Mouse (Mus musculus) layer of hippocampus, adult 2 months (tissue): Measurements from ENCODE around the gene Gm49388. TPM values are rescaled to one million over a fixed set of nuclear protein-coding genes. Genes with fewer than 3 reads are reported as not detected.
A peak's percentile ranks its signal among the peaks of the same experiment; 100 is the strongest.

Experiments
- DNase-seq, 2 experiments: peaks; one replicate each; pipeline ENCODE4 v3.0.0; 2022; ENCODE audit warnings: low spot score in 2 of 2
- H3K27ac ChIP-seq: fragments of 200-600 bp; 2 replicates; pipeline ENCODE4 v1.8.1; 2022
- H3K4me3 ChIP-seq: fragments of 200-600 bp; 2 replicates; pipeline ENCODE4 v1.8.1; 2022; ENCODE audit warnings: mild to moderate bottlenecking
- CTCF ChIP-seq: fragments of 200-600 bp; conservative IDR thresholded peaks from 2 replicates; pipeline ENCODE4 v1.8.1; 2022; ENCODE audit warnings: antibody characterized with exemption, mild to moderate bottlenecking, moderate library complexity
- total RNA-seq, 2 experiments: library from RNA; stranded (reverse); gene quantifications; 2 replicates each; pipeline ENCODE4 v1.2.3; 2021

Gm49388 gene
- total RNA-seq, 2 experiments from 2014 or later: 1.4 to 3.3 TPM

DNA sequence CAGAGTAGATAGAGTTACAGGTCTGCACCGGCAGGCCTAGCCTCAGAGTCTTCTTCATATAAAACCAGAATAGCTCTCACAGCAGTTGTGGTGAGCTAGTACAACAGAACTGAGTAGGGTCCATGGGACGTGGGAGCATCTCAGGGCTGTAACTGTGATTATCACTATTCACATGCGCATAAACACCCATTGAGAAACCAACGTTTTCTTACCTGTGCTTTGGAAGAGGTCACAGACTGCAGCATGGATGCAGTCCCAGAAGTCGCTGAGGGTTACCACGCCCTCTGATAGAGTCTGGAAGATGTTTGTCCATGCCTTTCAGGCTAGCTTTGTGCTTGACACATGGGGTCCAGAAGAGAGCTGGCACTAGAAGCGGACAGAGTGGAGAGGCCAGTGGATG, 31.7 kb upstream of the Gm49388 start:
- no peak overlapping the region for H3K4me3 ChIP-seq
- DNase-seq: no peak
- TF ChIP-seq CTCF: no peak

DNA sequence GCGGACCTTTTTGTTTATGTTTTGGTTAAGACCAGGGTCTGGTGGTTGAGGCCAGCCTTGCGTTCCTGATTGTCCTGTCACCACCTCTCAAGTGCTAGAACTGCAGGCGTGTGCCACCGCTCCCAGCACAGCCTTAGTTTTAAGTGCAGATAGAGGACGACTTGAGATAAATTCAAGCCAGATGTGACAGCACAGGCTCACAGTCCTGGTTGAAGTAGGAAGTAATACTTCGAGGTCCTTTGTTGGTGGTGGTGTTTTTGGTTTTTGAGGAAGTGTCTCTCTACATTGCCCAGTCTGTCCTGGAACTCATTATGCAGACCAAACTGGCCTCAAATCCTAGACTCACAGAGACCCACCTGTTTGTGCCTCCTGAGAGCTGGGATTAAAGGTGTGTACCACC, 25.7 kb upstream of the Gm49388 start:
- Histone ChIP-seq H3K4me3 (no peak overlapping the region), H3K27ac (0 out of 2 replicates have a peak overlapping the region, but pooled peaks have one; percentile 28)
- DNase-seq: no peak
- no peak for TF ChIP-seq CTCF

More for the DNA sequence above, 31.7 kb upstream of the Gm49388 start:
- no peak overlapping the region for H3K27ac ChIP-seq

DNA sequence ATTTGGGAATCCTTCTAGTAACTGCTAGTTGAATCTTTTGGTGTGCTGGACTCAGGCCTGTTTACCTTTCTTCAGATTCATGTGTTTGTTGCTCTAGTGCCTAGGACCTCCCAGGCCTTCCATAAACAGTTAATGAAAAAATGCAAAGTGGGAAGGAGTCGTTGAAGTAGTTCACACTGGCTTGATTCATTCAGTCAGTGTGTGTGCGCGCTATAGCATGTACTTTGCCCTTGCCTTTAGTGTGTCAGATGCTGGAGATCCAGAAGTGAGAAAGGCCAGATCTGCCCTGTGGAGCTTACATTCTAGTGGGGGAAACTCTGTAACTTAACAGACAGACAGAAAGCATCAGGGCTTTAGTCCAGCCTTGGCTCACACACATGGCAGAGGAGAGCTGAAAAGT, 24.9 kb upstream of the Gm49388 start:
- Histone ChIP-seq H3K27ac (no peak overlapping the region), H3K4me3 (no peak overlapping the region)
- no peak for TF ChIP-seq CTCF
- no peak for DNase-seq

DNA sequence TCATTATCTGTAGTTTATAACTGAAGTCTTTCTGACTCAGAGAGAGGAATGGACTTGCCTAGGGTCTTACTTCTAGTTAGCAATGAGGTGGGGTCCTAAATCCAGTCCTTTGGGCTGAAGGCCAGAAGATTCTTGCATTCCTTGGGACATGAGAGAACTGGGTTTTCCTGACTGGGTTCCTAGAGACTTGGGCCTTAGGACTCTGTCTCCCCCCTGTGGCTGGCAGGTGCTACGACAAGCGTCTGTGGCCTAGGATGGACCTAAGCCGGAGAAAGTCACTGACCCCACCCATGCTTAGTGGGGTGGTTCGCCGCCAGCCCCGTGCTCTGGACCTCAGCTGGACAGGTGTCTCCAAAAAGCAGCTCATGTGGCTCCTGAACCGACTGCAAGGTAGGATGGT, 24.4 kb upstream of the Gm49388 start:
- no peak overlapping the region for H3K4me3 ChIP-seq
- H3K27ac ChIP-seq: no peak overlapping the region
- peak; percentile 94 for TF ChIP-seq CTCF
- DNase-seq: no peak

DNA sequence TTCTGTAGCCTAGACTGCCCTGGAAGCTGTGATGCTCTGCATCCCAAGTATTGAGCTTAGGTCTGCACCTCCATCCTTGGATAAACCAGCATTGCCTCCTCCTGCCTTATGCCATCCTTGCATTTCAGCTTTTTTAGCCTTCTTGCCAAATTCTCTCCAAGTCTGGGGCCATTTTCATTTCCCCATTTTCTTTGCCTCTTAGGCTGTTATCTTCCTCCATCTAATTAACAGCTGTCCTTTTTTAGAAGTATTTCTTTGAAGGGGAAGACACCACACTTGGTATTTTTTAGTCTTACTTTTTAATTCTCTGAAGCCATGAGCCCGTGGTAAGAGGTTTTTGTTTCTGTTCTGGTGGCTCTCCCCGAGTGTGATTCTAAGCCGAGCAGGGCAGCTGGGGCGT, 21.8 kb upstream of the Gm49388 start:
- H3K27ac ChIP-seq: no peak overlapping the region
- no peak overlapping the region for H3K4me3 ChIP-seq
- no peak for TF ChIP-seq CTCF
- DNase-seq: no peak

DNA sequence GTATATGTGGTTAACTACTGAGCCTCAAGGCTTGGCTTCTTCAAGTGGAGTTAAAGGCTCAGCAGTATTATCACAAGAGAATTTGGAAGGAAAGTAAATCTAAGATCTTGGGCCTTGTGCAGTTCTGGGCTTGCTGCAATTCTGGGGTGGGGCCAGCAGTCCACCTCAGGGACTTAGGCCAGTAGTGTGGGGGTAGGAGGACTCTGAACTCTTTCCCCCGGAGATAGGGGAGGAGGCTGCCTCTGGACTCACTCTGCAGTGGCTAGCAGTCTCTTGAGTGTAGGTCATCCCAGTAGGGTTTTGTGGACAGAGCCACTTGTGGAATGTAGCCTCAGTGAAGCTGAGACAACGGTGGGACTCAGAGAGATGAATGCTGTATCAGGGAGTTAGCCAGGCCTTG, 19.7 kb upstream of the Gm49388 start:
- Histone ChIP-seq H3K27ac (no peak overlapping the region), H3K4me3 (no peak overlapping the region)
- TF ChIP-seq CTCF: no peak
- no peak for DNase-seq

DNA sequence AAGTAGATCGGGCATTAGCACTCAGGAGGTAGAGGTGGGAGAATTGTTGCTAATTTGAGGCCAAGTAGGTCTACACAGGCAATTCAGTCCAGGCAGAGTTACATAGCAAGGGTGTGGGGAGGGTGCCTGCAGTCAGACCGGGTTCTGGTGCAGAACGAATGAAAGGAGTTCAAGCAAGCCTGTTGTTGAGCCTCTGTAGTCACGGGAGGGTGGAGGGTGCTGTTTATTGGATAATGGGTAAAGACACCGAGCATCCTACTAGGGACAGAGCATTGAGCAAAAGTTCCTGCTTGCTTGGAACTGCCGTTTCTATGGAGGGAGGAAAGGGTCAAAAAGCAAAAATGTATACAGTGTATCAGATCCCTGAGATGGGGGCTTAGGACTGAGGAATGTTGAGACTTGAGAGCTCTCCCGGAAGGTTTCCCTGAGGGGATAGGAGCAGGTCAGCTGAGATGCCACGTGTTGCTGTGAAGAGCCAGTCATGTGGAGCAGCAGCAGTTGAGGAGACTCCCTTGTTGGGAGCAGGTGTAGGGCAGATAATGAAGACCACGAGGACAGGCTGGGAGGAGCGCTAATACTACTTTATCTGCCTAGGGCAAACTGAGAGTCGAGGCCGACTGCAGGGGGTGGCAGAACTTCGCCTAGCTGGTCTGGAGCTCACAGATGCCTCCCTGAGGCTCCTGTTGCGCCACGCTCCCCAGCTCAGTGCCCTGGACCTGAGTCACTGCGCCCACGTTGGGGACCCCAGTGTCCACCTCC, 18.4 kb upstream of the Gm49388 start:
- DNase-seq: no peak
- TF ChIP-seq CTCF: no peak
- Histone ChIP-seq H3K4me3 (no peak overlapping the region), H3K27ac (no peak overlapping the region)

DNA sequence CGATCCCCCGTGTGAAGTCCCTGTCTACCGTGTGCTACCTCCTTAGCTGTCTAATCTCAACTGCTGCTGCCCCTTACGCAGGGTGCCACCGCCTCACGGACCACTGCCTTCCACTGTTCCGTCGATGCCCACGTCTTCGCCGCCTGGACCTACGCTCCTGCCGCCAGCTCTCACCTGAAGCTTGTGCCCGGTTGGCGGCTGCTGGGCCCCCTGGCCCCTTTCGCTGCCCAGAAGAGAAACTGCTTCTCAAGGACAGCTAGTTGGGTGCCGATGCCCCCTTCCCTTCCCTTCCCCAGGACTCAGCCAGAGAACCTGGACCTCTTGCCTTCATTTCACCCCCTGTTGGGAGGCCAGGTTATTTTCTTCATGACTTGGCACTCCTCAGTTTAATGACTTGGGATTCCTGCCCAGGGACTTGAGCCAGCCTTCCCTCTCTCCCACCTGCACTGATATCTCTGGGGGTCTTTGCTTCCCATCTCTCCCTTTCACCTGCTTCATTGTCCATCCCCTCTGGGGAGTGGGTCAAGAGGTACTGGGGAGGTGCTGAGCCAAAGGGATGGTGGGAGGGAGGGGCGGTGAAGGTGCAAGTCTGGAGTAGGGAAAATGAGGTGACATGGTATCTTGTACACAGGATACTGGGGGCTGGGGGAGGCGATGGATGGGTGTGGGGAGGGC, 17.6 kb upstream of the Gm49388 start:
- Histone ChIP-seq H3K4me3 (no peak overlapping the region), H3K27ac (peak overlapping the region; percentile 88; the same call in 1 of the 2 replicates)
- no peak for DNase-seq
- TF ChIP-seq CTCF: no peak

DNA sequence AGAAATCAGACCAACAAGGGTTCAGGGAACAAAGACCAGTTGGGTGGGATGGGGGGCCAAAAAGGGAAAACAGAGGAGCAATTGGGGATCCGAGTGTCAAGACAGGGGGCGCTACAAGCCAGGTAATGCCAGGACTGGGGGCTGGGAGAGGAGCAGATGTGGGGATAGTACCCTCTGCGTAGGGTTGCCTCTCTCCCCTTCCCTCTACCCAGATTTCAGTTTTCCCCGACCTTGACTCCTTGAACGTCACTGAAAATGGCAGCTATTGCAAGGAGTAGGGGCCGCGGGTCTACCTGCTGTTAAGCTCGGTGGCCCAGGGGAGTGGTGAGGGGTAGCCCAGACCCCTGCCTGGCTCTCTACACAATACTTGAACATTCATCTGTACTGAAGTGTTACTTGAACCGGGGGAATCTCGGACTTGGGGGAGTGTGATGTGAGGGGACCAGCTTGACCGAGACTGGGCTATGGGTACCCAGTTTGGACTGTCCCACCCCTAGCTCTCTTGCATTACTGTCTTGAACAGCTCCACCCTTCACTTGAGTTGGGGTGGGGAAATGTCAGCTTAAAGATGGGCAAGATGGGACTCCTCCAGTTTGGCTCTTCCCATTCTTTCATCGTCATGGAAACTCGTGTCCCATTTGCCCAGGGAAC, 16.9 kb upstream of the Gm49388 start:
- peak overlapping the region; percentile 88 for H3K27ac ChIP-seq
- DNase-seq: no peak
- peak overlapping the region; percentile 32; the same call in 1 of the 2 replicates for H3K4me3 ChIP-seq
- peak; percentile 41 for TF ChIP-seq CTCF

DNA sequence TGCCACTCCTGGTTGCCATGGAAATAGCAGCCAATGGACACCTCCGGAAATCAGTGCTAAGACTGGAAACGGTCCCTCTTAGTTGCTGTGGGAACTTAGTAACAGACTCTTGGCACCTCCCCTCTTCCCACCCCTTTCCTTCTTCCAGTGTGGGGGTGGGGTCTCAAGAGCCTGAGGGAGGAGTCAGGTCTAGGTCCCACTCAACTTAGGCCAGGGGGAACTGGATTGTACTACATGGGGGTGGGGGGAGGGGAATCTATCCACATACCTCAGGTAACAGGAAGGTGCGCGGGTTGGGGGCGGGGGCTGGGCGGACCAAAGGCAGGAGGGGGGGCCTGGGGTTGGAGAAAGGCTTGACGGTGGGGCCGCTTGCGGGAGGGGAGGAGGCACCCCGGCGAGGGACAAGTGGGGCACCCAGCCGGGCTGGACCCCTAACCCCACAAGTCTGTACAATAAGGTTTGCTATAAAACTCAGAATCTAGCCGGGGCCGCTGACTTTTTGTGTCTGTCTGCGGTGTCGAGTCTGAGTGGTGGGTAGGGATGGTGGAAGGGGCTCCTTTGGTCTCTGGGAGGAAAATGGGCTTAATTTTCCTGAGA, 16.3 kb upstream of the Gm49388 start:
- no peak for TF ChIP-seq CTCF

DNA sequence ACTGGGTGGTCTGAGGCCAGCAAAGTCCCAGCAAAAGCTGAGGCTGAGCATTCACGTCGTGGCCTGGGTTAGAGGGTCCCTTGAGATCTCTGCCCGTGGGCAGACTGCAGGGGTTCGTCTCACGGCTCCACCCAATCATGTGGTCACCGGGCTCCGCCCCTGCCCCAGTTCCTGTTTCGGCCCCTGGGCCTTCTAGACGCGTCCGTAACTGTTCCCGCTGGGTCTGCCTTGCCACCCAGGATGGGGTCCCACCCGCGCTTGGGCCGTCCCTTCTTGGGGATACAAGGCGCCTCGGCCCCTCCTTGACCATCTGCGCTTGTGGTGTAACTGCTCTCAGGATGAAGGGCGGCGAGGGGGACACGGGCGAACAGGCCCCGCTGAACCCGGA, 15.8 kb upstream of the Gm49388 start, which contains the start of gene Orai3:
TSS of gene Orai3 (plus strand) at position 165 of the 388 bp plus-strand sequence.
- H3K4me3 ChIP-seq: peak within 1 kb of the TSS; percentile 92
- DNase-seq: peak; percentile 80 to 86
- H3K27ac ChIP-seq: peak within 1 kb of the TSS; percentile 93
- 0 out of 2 replicates have a peak, but pooled peaks have one; percentile 5 for TF ChIP-seq CTCF

More for the DNA sequence above, 16.3 kb upstream of the Gm49388 start:
- Histone ChIP-seq H3K4me3 (peak overlapping the region; percentile 92), H3K27ac (peak overlapping the region; percentile 93)
- DNase-seq: peak; percentile 95 to 99

DNA sequence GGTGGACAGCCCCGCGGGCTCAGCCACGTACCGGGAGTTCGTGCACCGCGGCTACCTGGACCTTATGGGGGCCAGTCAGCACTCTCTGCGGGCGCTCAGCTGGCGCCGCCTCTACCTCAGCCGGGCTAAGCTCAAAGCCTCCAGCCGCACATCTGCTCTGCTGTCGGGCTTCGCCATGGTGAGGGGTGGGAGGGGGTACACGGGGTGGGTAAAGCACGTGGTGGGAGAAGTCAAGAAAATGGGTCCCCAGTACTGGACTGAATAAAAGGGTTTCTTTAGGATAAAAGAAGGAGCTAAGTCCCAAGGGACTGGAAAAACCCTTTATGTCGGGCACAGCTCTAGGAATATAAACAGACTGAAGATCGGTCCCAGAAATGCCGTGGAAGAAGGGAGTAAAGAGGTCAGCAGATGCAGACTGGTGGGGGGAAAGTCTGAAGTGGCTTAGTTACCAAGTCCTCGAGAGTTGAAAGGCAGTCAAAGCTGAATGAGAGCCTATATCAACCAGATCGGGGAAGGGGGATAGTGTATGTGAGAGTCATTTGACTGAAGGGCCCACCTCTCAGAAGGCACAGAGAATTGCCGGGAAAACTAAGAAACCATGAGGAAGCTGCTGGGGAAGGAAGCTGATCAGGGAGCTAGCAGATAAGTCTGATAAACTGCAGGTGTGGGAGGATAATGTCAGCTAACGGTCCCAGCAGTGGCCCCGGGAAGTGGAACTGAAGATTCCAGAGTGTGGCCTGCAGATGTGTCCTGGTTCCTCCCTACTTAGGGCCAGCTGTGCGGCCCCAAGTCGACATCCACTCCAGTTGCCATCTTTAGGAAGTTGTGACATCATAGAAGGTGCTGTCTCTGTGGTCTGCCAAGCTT, 15.1 kb upstream of the Gm49388 start:
- TF ChIP-seq CTCF: no peak
- peak overlapping the region; percentile 93 for H3K27ac ChIP-seq
- DNase-seq: no peak
- peak overlapping the region; percentile 92 for H3K4me3 ChIP-seq
